Mouse (Mus musculus): ENCODE measurements at regions not wholly inside any gene's neighbourhood (a gene's known extent, or its start where the extent isn't known, plus 50 kb on each side); places are given as distances from the start of the nearest gene placed in this dataset.

DNA sequence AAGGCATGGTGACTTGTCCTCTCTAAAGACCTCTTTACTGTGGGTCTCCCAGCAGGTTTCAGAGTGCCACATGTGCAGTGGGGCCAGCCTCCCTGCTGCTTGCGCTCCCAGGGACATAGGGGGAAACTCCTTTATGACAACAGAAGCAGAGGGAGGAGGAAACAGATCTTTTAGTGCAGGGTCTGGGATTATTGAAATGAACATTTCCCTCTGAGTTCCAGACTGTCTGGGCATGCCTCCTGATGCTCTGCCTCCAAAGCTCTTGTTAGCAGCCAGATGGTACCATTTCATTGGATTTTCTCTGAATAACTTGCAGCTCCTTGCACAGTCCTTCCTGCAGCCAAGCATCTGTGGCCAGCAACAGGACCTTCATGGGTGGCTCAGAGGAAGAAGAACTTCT lies 60.5 kb upstream of the Eef2kmt start:
- no peaks in the 10 kb centered on the region for H3K27me3 ChIP-seq (ENCODE audit: control insufficient read depth, insufficient read depth, low read length)
- no peaks in the 10 kb centered on the region for H3K36me3 ChIP-seq (ENCODE audit: control insufficient read depth, insufficient read depth, low read length)
- WGBS = 89% methylated on average over 1 of the region's 1 CpGs
- no peak overlapping the region for H3K4me3 ChIP-seq (ENCODE audit: low read depth, low read length)
- TF ChIP-seq CTCF (IDR thresholded peaks at IDR 0.05; ENCODE audit: extremely low read depth, insufficient read length, insufficient replicate concordance, low read depth, low read length) (no peak), POLR2A (IDR thresholded peaks at IDR 0.05; ENCODE audit: low read depth, low read length) (no peak)
- H3K27ac ChIP-seq (ENCODE audit: insufficient read depth, low read depth, low read length) = no peak overlapping the region
- H3K4me1 ChIP-seq (ENCODE audit: control insufficient read depth, insufficient read depth, insufficient read length, low read length) = no peaks in the 10 kb centered on the region

DNA sequence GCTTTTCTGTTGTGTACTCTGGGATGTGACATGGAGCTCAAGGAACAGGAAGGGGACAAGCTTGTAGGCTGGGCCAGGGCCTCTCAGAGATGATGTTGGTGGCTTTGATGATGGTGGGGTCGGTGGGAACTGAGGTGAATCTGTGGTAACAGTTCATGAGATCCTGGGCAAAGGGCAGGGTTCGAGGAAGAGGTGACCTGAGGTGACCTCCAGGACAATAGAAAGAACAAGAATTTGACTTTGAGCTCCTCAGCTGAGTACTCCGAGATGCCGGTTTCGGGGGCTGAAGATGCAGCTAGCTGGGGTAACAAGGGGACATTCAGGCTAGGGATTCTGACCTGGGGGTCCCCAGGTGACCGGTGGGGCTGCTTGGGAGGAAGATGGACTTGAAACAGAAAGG lies 57.5 kb upstream of the Eef2kmt start:
- TF ChIP-seq POLR2A (IDR thresholded peaks at IDR 0.05; ENCODE audit: low read depth, low read length) (no peak), CTCF (IDR thresholded peaks at IDR 0.05; ENCODE audit: extremely low read depth, insufficient read length, insufficient replicate concordance, low read depth, low read length) (no peak)
- Histone ChIP-seq H3K27ac (ENCODE audit: insufficient read depth, low read depth, low read length) (no peak overlapping the region), H3K4me1 (ENCODE audit: control insufficient read depth, insufficient read depth, insufficient read length, low read length) (no peaks in the 10 kb centered on the region), H3K27me3 (ENCODE audit: control insufficient read depth, insufficient read depth, low read length) (no peaks in the 10 kb centered on the region), H3K36me3 (ENCODE audit: control insufficient read depth, insufficient read depth, low read length) (no peaks in the 10 kb centered on the region), H3K4me3 (ENCODE audit: low read depth, low read length) (no peak overlapping the region)
- 79% methylated on average over 6 of the region's 6 CpGs for WGBS

DNA sequence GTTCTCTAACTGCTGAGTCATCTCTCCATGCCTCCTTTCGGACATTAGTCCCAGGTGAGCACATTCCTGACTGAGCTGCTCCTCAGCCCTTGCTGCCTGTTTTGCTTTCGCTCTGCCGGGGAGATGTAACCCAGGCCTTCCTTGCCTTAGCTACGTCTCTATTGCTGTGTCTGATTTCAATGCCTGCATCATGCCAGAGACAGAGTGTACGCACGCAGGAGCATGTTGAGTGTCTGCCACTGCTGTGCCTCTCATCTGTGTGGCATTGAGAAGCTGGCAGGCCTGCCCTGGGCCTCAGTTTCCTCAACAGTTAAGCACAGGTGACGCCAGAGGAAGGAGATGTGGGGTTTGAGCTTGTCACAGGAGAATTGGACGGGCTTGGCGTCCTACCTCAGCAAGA lies 55.7 kb upstream of the Eef2kmt start:
- 82% methylated on average over 9 of the region's 9 CpGs for WGBS
- TF ChIP-seq POLR2A (IDR thresholded peaks at IDR 0.05; ENCODE audit: low read depth, low read length) = no peak
- TF ChIP-seq CTCF (IDR thresholded peaks at IDR 0.05; ENCODE audit: extremely low read depth, insufficient read length, insufficient replicate concordance, low read depth, low read length) = no peak
- no peaks in the 10 kb centered on the region for H3K36me3 ChIP-seq (ENCODE audit: control insufficient read depth, insufficient read depth, low read length)

DNA sequence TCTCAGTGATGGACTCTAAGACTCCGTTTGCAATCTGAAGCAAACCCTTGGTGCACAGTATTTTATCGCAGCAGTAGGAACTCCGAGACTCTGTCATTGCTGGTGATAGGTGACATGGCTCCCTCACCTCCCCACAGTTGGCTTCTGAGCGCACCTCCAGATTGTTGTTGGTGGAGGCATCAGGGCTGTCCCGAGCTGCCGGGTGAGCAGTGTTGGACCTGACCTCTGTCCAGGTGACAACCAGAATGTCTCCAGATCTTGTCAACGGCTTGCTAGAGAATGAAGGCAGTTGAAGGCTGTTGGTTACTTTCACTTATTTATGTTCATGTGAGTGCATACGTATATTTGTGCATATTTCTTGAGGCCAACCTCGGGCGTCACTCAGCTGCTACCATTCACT lies 55.0 kb upstream of the Eef2kmt start:
- Histone ChIP-seq H3K27me3 (ENCODE audit: control insufficient read depth, insufficient read depth, low read length) (no peaks in the 10 kb centered on the region), H3K4me1 (ENCODE audit: control insufficient read depth, insufficient read depth, insufficient read length, low read length) (peaks cover 4% of the 10 kb centered on the region), H3K27ac (ENCODE audit: insufficient read depth, low read depth, low read length) (no peak overlapping the region), H3K4me3 (ENCODE audit: low read depth, low read length) (no peak overlapping the region), H3K36me3 (ENCODE audit: control insufficient read depth, insufficient read depth, low read length) (no peaks in the 10 kb centered on the region)
- 85% methylated on average over 10 of the region's 10 CpGs for WGBS
- no peak for TF ChIP-seq POLR2A (IDR thresholded peaks at IDR 0.05; ENCODE audit: low read depth, low read length)
- no peak for TF ChIP-seq CTCF (IDR thresholded peaks at IDR 0.05; ENCODE audit: extremely low read depth, insufficient read length, insufficient replicate concordance, low read depth, low read length)

More for the DNA sequence above, 55.7 kb upstream of the Eef2kmt start:
- H3K27me3 ChIP-seq (ENCODE audit: control insufficient read depth, insufficient read depth, low read length) = no peaks in the 10 kb centered on the region
- no peak overlapping the region for H3K27ac ChIP-seq (ENCODE audit: insufficient read depth, low read depth, low read length)
- H3K4me1 ChIP-seq (ENCODE audit: control insufficient read depth, insufficient read depth, insufficient read length, low read length) = peaks cover 4% of the 10 kb centered on the region
- H3K4me3 ChIP-seq (ENCODE audit: low read depth, low read length) = no peak overlapping the region

DNA sequence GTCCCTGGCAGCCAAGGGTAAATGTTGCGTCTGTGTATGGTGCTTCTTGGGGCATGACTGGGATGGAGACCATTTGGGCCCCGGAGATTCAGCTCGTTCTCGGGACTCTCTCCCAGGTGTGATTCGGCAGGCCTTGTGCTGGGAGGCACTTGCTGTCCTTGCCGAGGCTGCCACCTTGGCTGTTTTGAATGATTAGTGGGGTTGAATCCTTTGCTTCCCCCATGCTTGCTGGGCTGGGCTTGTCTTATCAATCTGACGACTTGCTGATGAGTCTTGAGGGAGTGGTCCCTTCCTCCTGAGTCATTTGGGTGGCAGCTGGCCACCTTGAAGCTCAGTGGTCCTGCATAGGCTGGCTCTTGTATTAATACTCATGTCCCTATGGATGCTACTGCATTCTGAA lies 52.0 kb upstream of the Eef2kmt start:
- TF ChIP-seq CTCF (IDR thresholded peaks at IDR 0.05; ENCODE audit: extremely low read depth, insufficient read length, insufficient replicate concordance, low read depth, low read length) (no peak), POLR2A (IDR thresholded peaks at IDR 0.05; ENCODE audit: low read depth, low read length) (no peak)
- Histone ChIP-seq H3K36me3 (ENCODE audit: control insufficient read depth, insufficient read depth, low read length) (no peaks in the 10 kb centered on the region), H3K27me3 (ENCODE audit: control insufficient read depth, insufficient read depth, low read length) (no peaks in the 10 kb centered on the region), H3K4me1 (ENCODE audit: control insufficient read depth, insufficient read depth, insufficient read length, low read length) (peaks cover 4% of the 10 kb centered on the region), H3K27ac (ENCODE audit: insufficient read depth, low read depth, low read length) (no peak overlapping the region), H3K4me3 (ENCODE audit: low read depth, low read length) (no peak overlapping the region)
- 73% methylated on average over 7 of the region's 7 CpGs for WGBS

DNA sequence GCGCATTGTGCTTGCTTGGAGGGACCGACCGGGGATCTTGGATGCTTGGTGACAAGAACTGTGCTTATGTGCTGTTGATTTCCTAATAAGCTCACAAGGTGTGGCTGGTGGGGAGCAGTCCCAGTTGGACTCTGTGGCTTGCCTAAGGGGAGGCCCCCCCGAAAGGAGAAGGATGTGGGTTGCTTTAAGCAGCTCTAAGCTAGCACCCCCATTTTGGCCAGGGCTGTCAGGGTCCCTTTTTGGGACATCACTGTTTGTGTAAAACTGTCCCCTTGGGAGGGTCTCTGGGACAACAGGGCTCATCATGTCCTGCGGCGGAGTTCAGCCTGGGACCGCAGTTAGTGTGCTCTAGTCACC lies 51.4 kb upstream of the Eef2kmt start:
- TF ChIP-seq CTCF (IDR thresholded peaks at IDR 0.05; ENCODE audit: extremely low read depth, insufficient read length, insufficient replicate concordance, low read depth, low read length) = no peak
- no peak for TF ChIP-seq POLR2A (IDR thresholded peaks at IDR 0.05; ENCODE audit: low read depth, low read length)
- Histone ChIP-seq H3K27me3 (ENCODE audit: control insufficient read depth, insufficient read depth, low read length) (no peaks in the 10 kb centered on the region), H3K4me3 (ENCODE audit: low read depth, low read length) (no peak overlapping the region), H3K27ac (ENCODE audit: insufficient read depth, low read depth, low read length) (no peak overlapping the region), H3K4me1 (ENCODE audit: control insufficient read depth, insufficient read depth, insufficient read length, low read length) (peaks cover 4% of the 10 kb centered on the region), H3K36me3 (ENCODE audit: control insufficient read depth, insufficient read depth, low read length) (no peaks in the 10 kb centered on the region)
- 74% methylated on average over 7 of the region's 7 CpGs for WGBS

DNA sequence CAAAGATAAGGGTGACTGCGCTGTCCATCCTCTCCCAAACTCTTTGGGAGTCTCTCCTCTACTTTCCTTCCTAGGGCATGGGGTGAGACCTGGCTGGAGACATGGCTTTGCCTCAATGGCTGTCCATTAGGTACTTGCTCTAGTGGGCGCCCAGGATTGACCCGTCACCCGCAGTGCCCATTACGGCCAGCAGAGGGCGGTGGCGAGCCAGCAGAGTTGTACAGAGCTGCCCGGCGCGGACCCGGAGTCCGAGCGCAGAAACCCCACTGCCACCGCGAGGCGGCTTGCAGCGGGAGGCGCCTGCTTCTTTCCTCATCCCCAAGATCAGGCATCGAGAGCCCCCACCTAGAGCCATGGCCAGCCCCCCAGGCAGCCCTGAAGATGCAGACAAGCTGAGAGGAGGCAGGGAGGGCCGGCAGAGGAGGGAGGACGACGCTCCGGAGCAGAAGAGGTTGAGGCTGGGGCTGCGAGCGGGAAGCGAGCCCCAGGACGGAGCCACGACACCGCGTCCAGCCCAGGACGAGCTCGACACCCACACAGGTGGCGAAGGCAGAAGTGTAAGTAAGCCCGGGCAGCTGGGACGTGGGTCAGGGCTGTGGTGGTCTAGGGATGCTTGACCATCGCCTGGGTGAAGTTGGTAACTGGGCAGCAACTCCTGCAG lies 50.9 kb upstream of the Eef2kmt start:
- 3% methylated on average over 36 of the region's 36 CpGs for WGBS
- TF ChIP-seq POLR2A (IDR thresholded peaks at IDR 0.05; ENCODE audit: low read depth, low read length) (no peak), CTCF (IDR thresholded peaks at IDR 0.05; ENCODE audit: extremely low read depth, insufficient read length, insufficient replicate concordance, low read depth, low read length) (peak; percentile 93)
- Histone ChIP-seq H3K4me3 (ENCODE audit: low read depth, low read length) (peak overlapping the region; percentile 38), H3K27ac (ENCODE audit: insufficient read depth, low read depth, low read length) (no peak overlapping the region), H3K36me3 (ENCODE audit: control insufficient read depth, insufficient read depth, low read length) (no peaks in the 10 kb centered on the region), H3K27me3 (ENCODE audit: control insufficient read depth, insufficient read depth, low read length) (no peaks in the 10 kb centered on the region), H3K4me1 (ENCODE audit: control insufficient read depth, insufficient read depth, insufficient read length, low read length) (peaks cover 4% of the 10 kb centered on the region)
